Mouse (Mus musculus) left cerebral cortex, adult 9 months (tissue): ENCODE results near the gene Ppp1ca.

ENCODE experiments used
- DNase-seq, 2 experiments: peaks; one replicate each; pipeline ENCODE4 v3.0.0; 2022; ENCODE audit warnings: low spot score in 2 of 2

The Ppp1ca gene

GRCm38 (mm10) chr19:4191528-4192250 is at the start of gene Ppp1ca:
Ppp1ca (plus strand) TSS chr19:4192065.
- DNase-seq, result peak in 1 of 2 experiments; percentile 91

GRCm38 (mm10) chr19:4142416-4143173 is 49.3 kb upstream of the Ppp1ca start:
- no peak for DNase-seq

DNA sequence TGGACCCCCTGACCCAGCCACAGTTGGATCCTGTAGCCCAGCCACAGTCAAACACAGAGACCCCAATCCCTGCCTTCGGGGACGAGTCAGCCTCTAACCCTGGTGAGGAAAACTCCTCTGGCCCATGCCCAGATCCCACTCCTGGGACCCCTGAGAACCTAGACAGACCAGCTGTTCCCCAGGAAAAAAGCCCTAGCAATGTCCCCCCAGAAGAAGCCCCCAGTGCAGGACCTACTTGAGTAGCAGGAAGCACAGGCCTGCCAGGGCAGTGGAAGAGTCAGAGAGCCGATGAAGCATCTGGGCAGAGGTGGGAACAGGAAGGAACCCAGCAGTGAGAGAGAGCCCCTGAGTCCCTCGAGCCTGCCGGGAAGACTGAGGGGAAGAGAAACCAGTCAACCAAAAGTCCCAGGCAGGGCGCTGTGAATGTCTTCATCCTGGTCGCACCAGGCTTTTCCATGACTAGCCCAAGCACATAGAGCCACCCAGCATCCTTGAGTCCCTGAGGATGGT is 48.1 kb upstream of the Ppp1ca start, which contains the start of gene Cabp4:
TSS of gene Cabp4 (minus strand) at position 275 of the 510 bp plus-strand sequence.
- no peak for DNase-seq

GRCm38 (mm10) chr19:4144550-4145498 is 47.0 kb upstream of the Ppp1ca start:
- DNase-seq, result no peak

DNA sequence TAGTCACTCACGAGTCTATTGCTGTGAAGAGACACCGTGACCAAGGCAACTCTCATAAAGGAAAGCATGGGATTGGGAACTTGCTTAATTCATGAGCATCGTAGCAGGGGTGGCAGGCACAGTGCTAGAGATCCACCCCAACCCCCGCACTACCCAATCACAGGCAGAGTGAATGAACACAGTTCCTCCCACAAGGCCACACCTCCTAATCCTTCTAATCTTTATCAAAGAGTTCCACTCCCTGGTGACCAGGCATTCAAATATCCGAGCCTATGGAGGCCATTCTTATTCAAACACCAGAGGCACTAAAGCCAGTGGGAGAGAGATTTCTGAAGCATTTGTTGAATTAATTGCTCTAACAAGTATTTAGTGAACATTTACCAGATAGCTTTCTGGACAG is 45.9 kb upstream of the Ppp1ca start:
- no peak for DNase-seq

GRCm38 (mm10) chr19:4146366-4147021 is 45.4 kb upstream of the Ppp1ca start:
- no peak for DNase-seq

DNA sequence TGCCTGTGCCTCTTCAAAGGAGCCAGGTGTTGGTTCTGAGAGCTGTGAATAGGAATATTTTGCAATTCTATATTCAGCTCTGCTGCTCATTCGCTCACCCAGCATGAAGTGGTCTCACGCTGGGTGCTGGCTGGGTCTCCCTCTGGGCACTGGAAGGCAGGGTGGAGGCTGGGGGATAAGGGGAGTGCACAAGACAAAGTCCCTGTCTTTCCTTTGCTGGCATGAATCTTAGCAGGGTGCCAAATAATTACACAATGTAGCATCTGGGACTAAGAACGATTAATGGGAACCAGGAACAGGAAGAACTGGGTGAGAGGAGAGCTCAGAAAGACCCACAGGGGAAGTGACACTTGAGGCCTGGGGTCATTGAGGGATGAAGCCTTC is 44.9 kb upstream of the Ppp1ca start:
- no peak for DNase-seq

- no peak for DNase-seq
Measured at GRCm38 (mm10) chr19:4147782-4148490, 43.9 kb upstream of the Ppp1ca start.

DNA sequence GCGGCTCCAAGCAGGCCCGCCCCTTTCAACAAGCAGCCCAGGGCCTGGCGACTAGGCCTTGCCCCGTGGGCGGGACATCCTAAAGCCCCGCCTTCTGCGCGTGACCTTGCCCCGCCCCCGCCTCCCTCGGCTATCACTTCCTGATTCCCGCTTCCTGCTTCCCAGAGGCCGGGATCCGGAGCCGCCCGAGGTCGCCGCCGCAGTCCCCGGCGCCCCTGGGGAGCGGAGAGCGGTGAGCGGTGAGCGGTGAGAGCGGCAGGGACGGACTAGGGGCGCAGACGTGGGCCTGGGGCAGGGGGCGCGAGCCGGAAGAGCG is 43.4 kb upstream of the Ppp1ca start, which contains the start of gene Coro1b:
TSS of gene Coro1b (plus strand) at position 129 of the 316 bp plus-strand sequence.
- DNase-seq, result peak; percentile 84 to 95

GRCm38 (mm10) chr19:4148819-4149218 is 43.0 kb upstream of the Ppp1ca start:
- DNase-seq, result no peak

- no peak for DNase-seq
Measured at GRCm38 (mm10) chr19:4149283-4149682, 42.6 kb upstream of the Ppp1ca start.

DNA sequence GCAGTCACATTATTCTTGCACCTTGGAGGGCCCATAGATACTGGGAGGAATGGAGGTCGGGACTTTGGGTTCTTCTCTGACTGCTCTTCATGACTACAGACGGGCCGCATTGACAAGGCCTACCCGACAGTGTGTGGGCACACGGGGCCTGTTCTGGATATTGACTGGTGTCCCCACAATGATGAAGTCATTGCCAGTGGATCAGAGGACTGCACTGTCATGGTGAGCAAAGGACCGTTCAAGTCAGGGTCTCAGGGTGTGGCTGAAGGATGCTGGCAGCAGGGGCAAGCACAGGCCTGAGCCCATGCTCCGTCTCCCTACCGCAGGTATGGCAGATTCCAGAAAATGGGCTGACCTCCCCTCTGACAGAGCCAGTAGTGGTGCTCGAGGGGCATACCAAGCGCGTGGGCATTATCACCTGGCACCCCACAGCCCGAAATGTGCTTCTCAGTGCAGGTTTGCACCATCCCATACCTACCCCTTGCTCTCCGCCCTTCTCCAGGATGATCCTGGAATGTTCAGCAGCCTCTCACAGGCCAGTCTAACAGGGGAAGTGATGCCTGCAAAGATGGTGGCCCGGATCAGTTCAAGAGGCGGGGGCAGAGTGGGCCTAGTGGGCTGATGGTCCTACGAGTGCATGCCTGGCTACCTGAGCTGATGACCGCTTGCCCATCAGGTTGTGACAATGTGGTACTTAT is 42.0 kb upstream of the Ppp1ca start:
- DNase-seq, result no peak

DNA sequence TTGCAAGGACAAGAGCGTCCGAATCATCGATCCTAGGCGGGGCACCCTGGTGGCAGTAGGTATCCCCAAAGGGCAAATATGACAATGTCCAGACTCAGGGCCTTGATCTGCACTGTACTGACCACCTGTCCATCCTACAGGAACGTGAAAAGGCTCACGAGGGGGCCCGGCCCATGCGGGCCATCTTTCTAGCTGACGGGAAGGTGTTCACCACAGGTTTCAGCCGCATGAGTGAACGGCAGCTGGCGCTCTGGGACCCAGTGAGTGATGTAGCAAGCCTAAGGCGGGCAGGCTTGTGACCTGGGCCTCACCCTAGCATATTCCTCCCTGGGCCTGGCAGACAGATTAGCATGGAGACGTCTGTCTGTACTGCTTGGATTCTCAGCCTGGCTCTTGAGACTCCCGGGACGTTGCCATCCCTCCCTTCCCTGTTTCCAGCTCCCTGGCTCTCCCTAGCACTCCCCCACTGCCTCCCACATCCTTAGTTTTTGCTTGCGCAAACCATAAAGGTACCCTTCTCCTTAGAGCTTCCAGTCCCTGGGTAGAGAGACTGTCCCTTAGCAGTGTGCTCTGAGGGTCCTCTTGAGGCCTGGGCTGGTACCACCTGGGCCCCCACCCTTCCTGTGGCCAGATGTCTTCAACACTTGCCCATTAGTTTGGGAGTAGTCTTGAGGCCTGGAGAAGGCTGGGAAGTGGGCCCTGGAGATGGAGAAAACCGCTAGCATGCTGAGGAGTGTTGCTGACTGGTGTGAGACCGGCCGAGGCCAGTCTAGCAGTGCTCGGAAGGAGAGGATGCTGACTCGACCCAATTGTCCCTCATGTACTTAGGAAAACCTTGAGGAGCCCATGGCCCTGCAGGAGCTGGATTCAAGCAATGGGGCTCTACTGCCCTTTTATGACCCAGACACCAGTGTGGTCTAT is 41.0 kb upstream of the Ppp1ca start:
- no peak for DNase-seq

DNA sequence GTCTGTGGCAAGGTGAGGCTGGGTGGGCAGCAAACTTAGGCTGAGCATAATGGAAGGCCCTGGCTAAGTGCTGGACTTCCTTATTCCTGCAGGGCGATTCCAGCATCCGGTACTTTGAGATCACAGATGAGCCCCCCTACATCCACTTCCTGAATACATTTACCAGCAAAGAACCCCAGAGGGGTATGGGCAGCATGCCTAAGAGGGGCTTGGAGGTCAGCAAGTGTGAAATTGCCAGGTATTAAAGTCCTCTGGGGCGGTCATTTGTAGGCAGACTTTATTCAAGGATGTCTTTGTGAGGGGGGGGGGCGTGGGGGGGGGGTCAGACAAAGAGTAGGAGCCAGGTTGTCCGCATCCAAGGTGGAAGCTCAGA is 40.4 kb upstream of the Ppp1ca start:
- DNase-seq, result no peak

DNA sequence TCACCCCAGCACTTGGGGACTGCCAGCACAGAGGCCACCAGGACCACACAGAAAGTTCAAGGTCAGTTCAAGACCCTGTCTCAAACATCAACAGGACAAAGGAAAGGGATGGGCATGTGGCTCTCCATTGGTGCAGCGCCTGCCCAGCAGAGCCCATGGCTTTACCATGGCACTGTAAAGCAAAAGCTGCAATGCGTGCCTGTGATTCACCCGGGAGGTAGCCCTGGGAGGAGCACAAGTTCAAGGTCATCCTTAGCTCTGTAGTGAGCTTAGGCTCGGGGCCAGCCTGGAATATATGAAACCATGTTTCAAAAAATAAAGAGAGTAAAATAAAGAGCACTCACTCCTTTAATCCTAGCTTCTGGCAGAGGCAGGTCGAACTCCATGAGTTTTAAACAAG is 40.0 kb upstream of the Ppp1ca start:
- no peak for DNase-seq

GRCm38 (mm10) chr19:4152445-4153231 is 39.2 kb upstream of the Ppp1ca start:
- DNase-seq, result no peak

- DNase-seq, result no peak
Measured at GRCm38 (mm10) chr19:4153232-4153654, 38.6 kb upstream of the Ppp1ca start, which contains the start of gene Ptprcap. Ptprcap (plus strand) TSS chr19:4153604.
